Mouse (Mus musculus) hindbrain, postnatal 0 days (tissue): ENCODE results near the gene Fgfr2. TPM values are rescaled to one million over a fixed set of nuclear protein-coding genes. Genes with fewer than 3 reads are reported as not detected.

Experiments
- ATAC-seq: fragments of 200-750 bp; cut with Nextera tagmentation; 2 replicates; pipeline ENCODE4 v1.8.0; 2017; ENCODE audit warnings: mild to moderate bottlenecking, moderate TSS enrichment, moderate library complexity
- DNase-seq: peaks from one replicate; pipeline ENCODE4 v3.0.0-alpha.2; 2015; ENCODE audit warnings: low spot score
- H3K27ac ChIP-seq: fragments of 300-500 bp; sonication (generic); 2 replicates; pipeline ENCODE4 v1.5.1; 2014; ENCODE audit warnings: mild to moderate bottlenecking
- H3K27me3 ChIP-seq: fragments of 300-500 bp; sonication (generic); 2 replicates; pipeline ENCODE4 v1.6.1; 2014; ENCODE audit warnings: low read length, mixed read lengths; ENCODE audit not compliant: insufficient read depth
- H3K36me3 ChIP-seq: fragments of 300-500 bp; sonication (generic); 2 replicates; pipeline ENCODE4 v1.6.1; 2014; ENCODE audit warnings: low read length, mixed read lengths; ENCODE audit not compliant: insufficient read depth
- H3K4me1 ChIP-seq: fragments of 300-500 bp; sonication (generic); 2 replicates; pipeline ENCODE4 v1.6.1; 2014; ENCODE audit warnings: antibody characterized with exemption, low read length, mixed read lengths; ENCODE audit not compliant: insufficient read depth
- H3K4me2 ChIP-seq: fragments of 300-500 bp; sonication (generic); 2 replicates; pipeline ENCODE4 v1.6.1; 2014; ENCODE audit warnings: low read depth, mild to moderate bottlenecking, low read length, moderate library complexity, mixed read lengths
- H3K4me3 ChIP-seq: fragments of 300-500 bp; sonication (generic); 2 replicates; pipeline ENCODE4 v1.5.1; 2014; ENCODE audit warnings: low read length
- H3K9ac ChIP-seq: fragments of 300-500 bp; sonication (generic); replicated peaks from 2 replicates; pipeline ENCODE4 v1.6.1; 2014; ENCODE audit warnings: mild to moderate bottlenecking, low read length, moderate library complexity, mixed read lengths
- H3K9me3 ChIP-seq: fragments of 300-500 bp; sonication (generic); 2 replicates; pipeline ENCODE4 v1.6.1; 2016; ENCODE audit warnings: low read length, mixed read lengths
- CTCF ChIP-seq: IDR thresholded peaks from 2 replicates; pipeline ENCODE4 v1.5.1; 2016; ENCODE audit warnings: antibody characterized with exemption, control low read depth, low read depth
- WGBS: fragments of 180-500 bp; shearing (Covaris S2); extraction: QIAGEN DNeasy Blood & Tissue Kit; methylation state at CpG from one replicate; pipeline ENCODE4 v1.1.7; 2014; 5-methylcytosine and 5-hydroxymethylcytosine counted together
- polyA plus RNA-seq: library from polyadenylated mRNA; unstranded; fragments of >200 nt; fragmentation: Nextera tagmentation; extraction: Ambion mirVana; gene quantifications from 2 replicates; pipeline ENCODE4 v1.2.1, GENCODE M21; 2015
- total RNA-seq: library from RNA; depleted of rRNA; stranded (reverse); fragments of >200 nt; gene quantifications from 2 replicates; pipeline ENCODE4 v1.2.3, GENCODE M21; 2014

The Fgfr2 gene
- total and polyA plus RNA-seq, 2 experiments from 2014 or later, result 17.3 to 49.0 TPM

DNA sequence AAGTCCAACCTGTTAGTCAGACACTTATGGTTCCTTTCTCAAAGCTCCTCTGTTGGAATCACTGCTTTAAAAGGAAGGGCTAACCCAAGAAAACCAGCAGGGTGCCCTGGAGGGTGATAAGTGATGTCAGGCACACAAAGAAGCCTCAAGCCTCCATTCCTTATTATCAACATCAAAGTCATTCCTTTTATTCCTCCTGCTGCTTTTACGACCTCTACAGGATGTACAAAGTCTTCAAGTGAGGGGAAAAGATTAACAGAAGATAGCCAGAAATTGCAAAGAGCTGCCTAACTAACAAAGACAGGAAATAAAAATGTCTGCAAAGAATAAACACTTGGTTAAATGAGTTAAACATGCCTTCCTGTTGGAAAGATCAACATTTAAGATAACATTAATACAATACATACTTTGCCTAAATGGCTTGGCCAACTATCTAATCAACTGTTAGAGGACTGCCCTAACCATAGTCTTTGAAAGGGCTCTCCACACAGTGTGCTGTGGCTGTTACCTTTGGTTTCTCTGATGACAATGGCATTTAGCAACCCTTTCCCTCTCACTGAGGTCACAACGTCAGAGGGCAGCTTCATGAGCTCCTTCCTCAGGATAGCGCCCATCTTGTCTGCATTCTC lies 563.9 kb downstream of the Fgfr2 start:
- no peak for TF ChIP-seq CTCF
- H3K4me2 ChIP-seq, result no peak overlapping the region
- H3K9ac ChIP-seq, result no peak overlapping the region
- ATAC-seq, result no peak
- no peaks in the 10 kb centered on the region for H3K9me3 ChIP-seq
- no peaks in the 10 kb centered on the region for H3K4me1 ChIP-seq
- peaks cover 61% of the 10 kb centered on the region for H3K36me3 ChIP-seq
- no peak overlapping the region for H3K27ac ChIP-seq
- no peaks in the 10 kb centered on the region for H3K27me3 ChIP-seq
- DNase-seq, result no peak
- no peak overlapping the region for H3K4me3 ChIP-seq
- 66% methylated on average over 3 of the region's 3 CpGs for WGBS

DNA sequence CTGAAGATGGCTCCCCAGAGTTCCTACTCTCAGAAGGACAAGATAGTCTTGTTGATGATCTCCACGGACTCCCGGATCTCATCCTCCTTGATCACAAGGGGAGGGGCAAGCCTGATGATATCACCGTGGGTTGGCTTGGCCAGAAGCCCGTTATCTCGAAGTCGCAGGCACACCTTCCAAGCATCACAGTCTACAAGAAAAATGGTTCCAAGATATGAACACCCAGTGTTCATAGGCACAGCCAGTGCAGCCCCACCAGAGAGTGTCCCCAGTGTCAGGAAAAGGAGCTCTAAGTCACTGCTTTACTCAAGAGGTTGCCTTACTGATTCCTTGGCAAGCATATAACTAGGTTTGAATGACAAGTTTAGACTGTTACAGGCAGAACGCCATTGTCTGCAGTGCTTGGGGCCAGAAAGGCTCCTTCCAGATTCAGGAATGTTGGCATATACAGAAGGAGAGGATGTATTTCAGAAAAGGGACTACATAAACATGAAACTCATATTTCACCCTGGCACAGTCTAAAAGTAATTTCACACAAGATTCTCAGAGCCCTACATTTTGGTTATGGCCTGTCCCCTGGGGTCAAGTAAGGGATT lies 564.9 kb downstream of the Fgfr2 start:
- Histone ChIP-seq H3K4me1 (no peaks in the 10 kb centered on the region), H3K9me3 (no peaks in the 10 kb centered on the region), H3K27me3 (no peaks in the 10 kb centered on the region), H3K27ac (no peak overlapping the region), H3K4me2 (no peak overlapping the region), H3K9ac (no peak overlapping the region), H3K4me3 (no peak overlapping the region), H3K36me3 (peaks cover 51% of the 10 kb centered on the region)
- no peak for DNase-seq
- ATAC-seq, result no peak
- WGBS, result 78% methylated on average over 7 of the region's 7 CpGs
- no peak for TF ChIP-seq CTCF

- ATAC-seq (no peak), DNase-seq (no peak)
- H3K9me3 ChIP-seq, result no peaks in the 10 kb centered on the region
- 87% methylated on average over 5 of the region's 5 CpGs for WGBS
- no peak overlapping the region for H3K9ac ChIP-seq
- peaks cover 35% of the 10 kb centered on the region for H3K36me3 ChIP-seq
- H3K27ac ChIP-seq, result no peak overlapping the region
- H3K4me2 ChIP-seq, result no peak overlapping the region
- no peaks in the 10 kb centered on the region for H3K4me1 ChIP-seq
- H3K4me3 ChIP-seq, result no peak overlapping the region
- no peak for TF ChIP-seq CTCF
- H3K27me3 ChIP-seq, result no peaks in the 10 kb centered on the region
Measured at GRCm38 (mm10) chr7:132556575-132556974, 566.6 kb downstream of the Fgfr2 start.

DNA sequence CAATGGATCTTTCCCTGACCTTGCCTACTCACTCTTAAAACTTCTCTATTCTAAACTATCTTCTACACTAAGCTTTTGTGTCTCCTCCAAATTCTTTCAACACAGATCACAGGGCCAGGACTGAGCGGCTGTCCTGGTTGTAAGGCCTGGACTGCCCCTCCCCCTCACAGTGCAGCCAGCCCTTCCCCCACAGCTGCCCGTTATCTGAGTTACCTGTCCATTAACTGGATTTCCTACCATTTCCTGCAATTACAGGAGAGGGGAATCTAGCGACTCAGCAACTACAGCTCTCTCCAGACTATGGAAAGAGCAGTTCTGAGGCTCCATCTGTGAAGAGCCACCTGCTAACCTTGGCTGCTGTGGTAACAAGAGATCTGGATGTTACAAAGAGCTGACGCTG lies 567.2 kb downstream of the Fgfr2 start:
- WGBS, result 50% methylated on average over 4 of the region's 4 CpGs
- Histone ChIP-seq H3K9me3 (no peaks in the 10 kb centered on the region), H3K9ac (no peak overlapping the region), H3K27ac (no peak overlapping the region), H3K4me3 (no peak overlapping the region), H3K4me1 (no peaks in the 10 kb centered on the region), H3K4me2 (no peak overlapping the region), H3K36me3 (peaks cover 29% of the 10 kb centered on the region), H3K27me3 (no peaks in the 10 kb centered on the region)
- ATAC-seq (no peak), DNase-seq (no peak)
- TF ChIP-seq CTCF, result no peak

- WGBS, result 51% methylated on average over 2 of the region's 2 CpGs
- H3K4me3 ChIP-seq, result no peak overlapping the region
- DNase-seq, result peak; percentile 38
- TF ChIP-seq CTCF, result no peak
- ATAC-seq, result no peak
- no peaks in the 10 kb centered on the region for H3K27me3 ChIP-seq
- H3K4me2 ChIP-seq, result no peak overlapping the region
- H3K9ac ChIP-seq, result no peak overlapping the region
- H3K36me3 ChIP-seq, result peaks cover 14% of the 10 kb centered on the region
- H3K27ac ChIP-seq, result no peak overlapping the region
- H3K9me3 ChIP-seq, result no peaks in the 10 kb centered on the region
- no peaks in the 10 kb centered on the region for H3K4me1 ChIP-seq
Measured at GRCm38 (mm10) chr7:132554091-132554490, 569.1 kb downstream of the Fgfr2 start.

DNA sequence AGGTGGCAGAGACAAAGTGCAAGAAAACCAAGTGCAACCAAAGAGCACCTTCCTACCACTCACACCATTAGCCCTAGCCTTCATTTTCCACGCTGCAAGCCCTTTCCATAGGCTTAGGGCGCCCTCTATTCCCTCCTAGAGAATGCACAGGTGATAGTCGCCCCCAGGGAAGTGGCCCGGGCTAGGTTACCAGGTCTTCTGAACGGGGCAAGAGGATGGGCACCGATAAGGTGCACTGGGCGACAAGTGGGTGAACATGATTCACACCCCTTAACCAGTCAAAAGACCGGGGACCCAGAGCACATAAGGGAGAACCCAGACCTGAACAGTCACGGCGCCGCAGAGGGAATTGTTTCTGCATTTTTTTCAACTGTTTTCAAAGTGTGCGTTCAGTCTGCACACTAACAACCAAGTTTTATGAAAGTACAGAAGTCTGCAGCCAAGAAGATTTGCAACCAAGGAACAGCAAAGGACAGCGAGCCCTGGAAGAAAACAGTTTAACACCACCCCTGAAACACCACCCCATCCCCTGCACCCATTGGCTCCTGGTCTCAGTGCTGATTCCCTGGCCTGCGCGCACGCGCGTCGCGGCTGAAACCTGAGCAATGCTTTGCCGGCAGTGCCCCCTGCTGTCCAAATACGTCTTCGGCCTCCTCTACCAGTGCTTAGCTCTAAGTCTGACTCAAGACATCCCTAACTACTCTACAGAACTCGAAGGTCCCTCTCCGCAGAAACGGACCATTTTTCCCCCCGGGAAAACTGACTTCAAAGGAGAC lies 571.6 kb downstream of the Fgfr2 start:
- peak overlapping the region; percentile 38 for H3K9ac ChIP-seq
- H3K4me1 ChIP-seq, result no peaks in the 10 kb centered on the region

More for the DNA sequence above, 571.6 kb downstream of the Fgfr2 start:
- Histone ChIP-seq H3K27me3 (no peaks in the 10 kb centered on the region), H3K9me3 (no peaks in the 10 kb centered on the region), H3K4me2 (peak overlapping the region; percentile 89), H3K27ac (no peak overlapping the region), H3K36me3 (no peaks in the 10 kb centered on the region), H3K4me3 (peak overlapping the region; percentile 44)
- peak; percentile 94 for TF ChIP-seq CTCF
- under 1% methylated on average over 27 of the region's 27 CpGs for WGBS
- ATAC-seq (peak; percentile 94), DNase-seq (peak; percentile 97)
